Mouse (Mus musculus) forebrain, embryonic 15.5 days (tissue): ENCODE results near the gene Gm12355. TPM values are rescaled to one million over a fixed set of nuclear protein-coding genes. Genes with fewer than 3 reads are reported as not detected.
A peak's percentile ranks its signal among the peaks of the same experiment; 100 is the strongest.
"Not testable (repeated sequence)": the region's sequence is repeated elsewhere in the genome, so short reads cannot be mapped to it uniquely, and the experiment has no call there.

Experiments
- ATAC-seq: fragments of 200-750 bp; cut with Nextera tagmentation; replicated peaks from 2 replicates; pipeline ENCODE4 v1.8.0; 2017; ENCODE audit warnings: mild to moderate bottlenecking, moderate TSS enrichment, moderate library complexity
- H3K27ac ChIP-seq: fragments of 300-500 bp; sonication (generic); replicated peaks from 2 replicates; pipeline ENCODE4 v1.5.1; 2015; ENCODE audit warnings: mild to moderate bottlenecking, inconsistent platforms
- H3K27me3 ChIP-seq: fragments of 300-500 bp; sonication (generic); 2 replicates; pipeline ENCODE4 v1.6.1; 2015; ENCODE audit warnings: inconsistent platforms
- H3K36me3 ChIP-seq: fragments of 300-500 bp; sonication (generic); 2 replicates; pipeline ENCODE4 v1.6.1; 2015; ENCODE audit warnings: mild to moderate bottlenecking, inconsistent platforms
- H3K4me1 ChIP-seq: fragments of 300-500 bp; sonication (generic); 2 replicates; pipeline ENCODE4 v1.6.1; 2015; ENCODE audit warnings: inconsistent platforms
- H3K4me2 ChIP-seq: fragments of 300-500 bp; sonication (generic); replicated peaks from 2 replicates; pipeline ENCODE4 v1.6.1; 2015; ENCODE audit warnings: mild to moderate bottlenecking, inconsistent platforms
- H3K4me3 ChIP-seq: fragments of 300-500 bp; sonication (generic); 2 replicates; pipeline ENCODE4 v1.5.1; 2015; ENCODE audit warnings: mild to moderate bottlenecking, inconsistent platforms
- H3K9ac ChIP-seq: fragments of 300-500 bp; sonication (generic); replicated peaks from 2 replicates; pipeline ENCODE4 v1.6.1; 2015; ENCODE audit warnings: mild to moderate bottlenecking, inconsistent platforms
- H3K9me3 ChIP-seq: fragments of 300-500 bp; sonication (generic); 2 replicates; pipeline ENCODE4 v1.6.1; 2016; ENCODE audit warnings: inconsistent platforms
- WGBS: fragments of 180-500 bp; shearing (Covaris S2); methylation state at CpG from one replicate; pipeline ENCODE4 v1.1.7; 2015; ENCODE audit warnings: mixed read lengths; 5-methylcytosine and 5-hydroxymethylcytosine counted together
- polyA plus RNA-seq: library from polyadenylated mRNA; unstranded; fragments of >200 nt; fragmentation: Nextera tagmentation; extraction: Ambion mirVana; gene quantifications from 2 replicates; pipeline ENCODE4 v1.2.1, GENCODE M21; 2015

The Gm12355 gene
- 0.52 and 0.83 TPM in 2 replicates for polyA plus RNA-seq

GRCm38 (mm10) chr11:98625611-98626410 is at the start of gene Gm12355, which contains the start of gene Gsdma3:
Gene Gm12355 (minus strand): TSS chr11:98625661.
Gene Gsdma3 (plus strand): TSS chr11:98626360.
- no peaks in the 10 kb centered on the region for H3K36me3 ChIP-seq
- H3K4me1 ChIP-seq = no peaks in the 10 kb centered on the region
- no peak within 1 kb of the TSS for H3K4me2 ChIP-seq
- H3K9me3 ChIP-seq = no peaks in the 10 kb centered on the region
- no peaks in the 10 kb centered on the region for H3K27me3 ChIP-seq
- H3K9ac ChIP-seq = no peak within 1 kb of the TSS
- H3K27ac ChIP-seq = no peak within 1 kb of the TSS
- 89% methylated on average over 10 of the region's 10 CpGs for WGBS
- H3K4me3 ChIP-seq = no peak within 1 kb of the TSS
- no peak for ATAC-seq

GRCm38 (mm10) chr11:98673136-98673535 is 47.7 kb upstream of the Gm12355 start:
- not testable (repeated sequence) for H3K4me3 ChIP-seq, H3K36me3 ChIP-seq, H3K9ac ChIP-seq, H3K27me3 ChIP-seq, H3K9me3 ChIP-seq, H3K4me2 ChIP-seq, H3K27ac ChIP-seq, ATAC-seq, H3K4me1 ChIP-seq
- WGBS = 6% methylated on average over 7 of the region's 7 CpGs

GRCm38 (mm10) chr11:98672482-98672881 is 47.0 kb upstream of the Gm12355 start:
- no peak for ATAC-seq
- Histone ChIP-seq H3K4me3 (no peak overlapping the region), H3K9ac (no peak overlapping the region), H3K27me3 (0 out of 2 replicates have a peak, but pooled peaks cover 3% of the 10 kb centered on the region), H3K27ac (no peak overlapping the region), H3K9me3 (no peaks in the 10 kb centered on the region), H3K4me2 (no peak overlapping the region), H3K4me1 (no peaks in the 10 kb centered on the region), H3K36me3 (no peaks in the 10 kb centered on the region)
- WGBS = 87% methylated on average over 5 of the region's 5 CpGs

- no peaks in the 10 kb centered on the region for H3K4me1 ChIP-seq
- no peak overlapping the region for H3K9ac ChIP-seq
- H3K36me3 ChIP-seq = no peaks in the 10 kb centered on the region
- WGBS = 61% methylated on average over 5 of the region's 5 CpGs
- no peak for ATAC-seq
- no peak overlapping the region for H3K27ac ChIP-seq
- no peak overlapping the region for H3K4me3 ChIP-seq
- H3K9me3 ChIP-seq = no peaks in the 10 kb centered on the region
- 0 out of 2 replicates have a peak, but pooled peaks cover 3% of the 10 kb centered on the region for H3K27me3 ChIP-seq
- no peak overlapping the region for H3K4me2 ChIP-seq
Measured at GRCm38 (mm10) chr11:98671857-98672256, 46.4 kb upstream of the Gm12355 start.

GRCm38 (mm10) chr11:98671284-98671815 is 45.9 kb upstream of the Gm12355 start:
- H3K4me2 ChIP-seq = no peak overlapping the region
- 0 out of 2 replicates have a peak, but pooled peaks cover 6% of the 10 kb centered on the region for H3K27me3 ChIP-seq
- H3K4me3 ChIP-seq = no peak overlapping the region
- WGBS = 80% methylated on average over 3 of the region's 3 CpGs
- no peaks in the 10 kb centered on the region for H3K4me1 ChIP-seq
- no peak for ATAC-seq
- no peaks in the 10 kb centered on the region for H3K9me3 ChIP-seq
- no peaks in the 10 kb centered on the region for H3K36me3 ChIP-seq
- H3K27ac ChIP-seq = no peak overlapping the region
- H3K9ac ChIP-seq = no peak overlapping the region

- Histone ChIP-seq H3K9me3 (no peaks in the 10 kb centered on the region), H3K4me1 (no peaks in the 10 kb centered on the region), H3K27me3 (0 out of 2 replicates have a peak, but pooled peaks cover 6% of the 10 kb centered on the region), H3K4me2 (no peak overlapping the region), H3K36me3 (no peaks in the 10 kb centered on the region), H3K4me3 (no peak overlapping the region), H3K27ac (no peak overlapping the region), H3K9ac (no peak overlapping the region)
- no peak for ATAC-seq
- 66% methylated on average over 2 of the region's 2 CpGs for WGBS
Measured at GRCm38 (mm10) chr11:98668984-98669383, 43.5 kb upstream of the Gm12355 start.

- 0 out of 2 replicates have a peak, but pooled peaks cover 4% of the 10 kb centered on the region for H3K4me1 ChIP-seq
- no peak within 1 kb of the TSS for H3K4me2 ChIP-seq
- no peak within 1 kb of the TSS for H3K27ac ChIP-seq
- no peak for ATAC-seq
- H3K36me3 ChIP-seq = no peaks in the 10 kb centered on the region
- no peak within 1 kb of the TSS for H3K4me3 ChIP-seq
- 25% methylated on average over 4 of the region's 4 CpGs for WGBS
- H3K27me3 ChIP-seq = 0 out of 2 replicates have a peak, but pooled peaks cover 6% of the 10 kb centered on the region
- no peak within 1 kb of the TSS for H3K9ac ChIP-seq
- no peaks in the 10 kb centered on the region for H3K9me3 ChIP-seq
Measured at GRCm38 (mm10) chr11:98664091-98664490, 38.6 kb upstream of the Gm12355 start, which contains the start of gene Gsdma. Gene Gsdma (plus strand): TSS chr11:98664351.

- WGBS = 11% methylated on average over 6 of the region's 6 CpGs
- no peaks in the 10 kb centered on the region for H3K9me3 ChIP-seq
- H3K4me1 ChIP-seq = 0 out of 2 replicates have a peak, but pooled peaks cover 4% of the 10 kb centered on the region
- no peak overlapping the region for H3K4me3 ChIP-seq
- H3K9ac ChIP-seq = no peak overlapping the region
- ATAC-seq = peak; percentile 70; the same call in 1 of the 2 replicates
- no peaks in the 10 kb centered on the region for H3K36me3 ChIP-seq
- H3K4me2 ChIP-seq = peak overlapping the region; percentile 9; the same call in 1 of the 2 replicates
- H3K27ac ChIP-seq = no peak overlapping the region
- no peaks in the 10 kb centered on the region for H3K27me3 ChIP-seq
Measured at GRCm38 (mm10) chr11:98660517-98660916, 35.1 kb upstream of the Gm12355 start.

GRCm38 (mm10) chr11:98655076-98655475 is 29.6 kb upstream of the Gm12355 start:
- H3K27me3 ChIP-seq, H3K4me1 ChIP-seq, H3K9me3 ChIP-seq, H3K27ac ChIP-seq, H3K9ac ChIP-seq, ATAC-seq, H3K4me2 ChIP-seq, H3K4me3 ChIP-seq, H3K36me3 ChIP-seq: not testable (repeated sequence)
- WGBS = 15% methylated on average over 7 of the region's 7 CpGs

GRCm38 (mm10) chr11:98646459-98646858 is 21.0 kb upstream of the Gm12355 start, which contains the start of gene Gsdma2:
Gene Gsdma2 (plus strand): TSS chr11:98646759.
- no peak within 1 kb of the TSS for H3K27ac ChIP-seq
- no peak for ATAC-seq
- 66% methylated on average over 2 of the region's 2 CpGs for WGBS
- no peaks in the 10 kb centered on the region for H3K27me3 ChIP-seq
- no peak within 1 kb of the TSS for H3K4me3 ChIP-seq
- H3K36me3 ChIP-seq = no peaks in the 10 kb centered on the region
- no peak within 1 kb of the TSS for H3K4me2 ChIP-seq
- no peaks in the 10 kb centered on the region for H3K4me1 ChIP-seq
- H3K9ac ChIP-seq = no peak within 1 kb of the TSS
- H3K9me3 ChIP-seq = no peaks in the 10 kb centered on the region

- 91% methylated on average over 2 of the region's 2 CpGs for WGBS
Measured at GRCm38 (mm10) chr11:98645946-98646345, 20.5 kb upstream of the Gm12355 start.

GRCm38 (mm10) chr11:98644757-98645156 is 19.3 kb upstream of the Gm12355 start:
- WGBS = 79% methylated on average over 3 of the region's 3 CpGs
- ATAC-seq = no peak
- H3K27me3 ChIP-seq = no peaks in the 10 kb centered on the region

More at GRCm38 (mm10) chr11:98645946-98646345, 20.5 kb upstream of the Gm12355 start:
- no peaks in the 10 kb centered on the region for H3K4me1 ChIP-seq
- H3K4me2 ChIP-seq = no peak overlapping the region
- no peak overlapping the region for H3K9ac ChIP-seq
- H3K9me3 ChIP-seq = no peaks in the 10 kb centered on the region
- H3K36me3 ChIP-seq = no peaks in the 10 kb centered on the region
- no peaks in the 10 kb centered on the region for H3K27me3 ChIP-seq
- ATAC-seq = no peak
- no peak overlapping the region for H3K4me3 ChIP-seq
- no peak overlapping the region for H3K27ac ChIP-seq

More at GRCm38 (mm10) chr11:98644757-98645156, 19.3 kb upstream of the Gm12355 start:
- no peak overlapping the region for H3K9ac ChIP-seq
- no peak overlapping the region for H3K27ac ChIP-seq
- H3K4me3 ChIP-seq = no peak overlapping the region
- no peaks in the 10 kb centered on the region for H3K36me3 ChIP-seq
- H3K4me1 ChIP-seq = no peaks in the 10 kb centered on the region
- no peaks in the 10 kb centered on the region for H3K9me3 ChIP-seq
- no peak overlapping the region for H3K4me2 ChIP-seq
